Mouse (Mus musculus) brain, embryonic 14.5 days (tissue): ENCODE data around the gene Tnp2.

Experiments
- CTCF ChIP-seq: fragments of 200-500 bp; IDR thresholded peaks from 2 replicates; pipeline ENCODE4 v1.5.1; 2012; ENCODE audit warnings: inconsistent platforms, mild to moderate bottlenecking, moderate library complexity, borderline replicate concordance; ENCODE audit not compliant: insufficient read depth, insufficient read length; ENCODE audit errors: extremely low read depth
- POLR2A ChIP-seq: fragments of 200-500 bp; IDR thresholded peaks from 2 replicates; pipeline ENCODE4 v1.6.1; 2012; ENCODE audit warnings: mild to moderate bottlenecking, inconsistent platforms, borderline replicate concordance; ENCODE audit not compliant: poor library complexity, insufficient read depth, insufficient read length, severe bottlenecking; ENCODE audit errors: extremely low read depth

DNA sequence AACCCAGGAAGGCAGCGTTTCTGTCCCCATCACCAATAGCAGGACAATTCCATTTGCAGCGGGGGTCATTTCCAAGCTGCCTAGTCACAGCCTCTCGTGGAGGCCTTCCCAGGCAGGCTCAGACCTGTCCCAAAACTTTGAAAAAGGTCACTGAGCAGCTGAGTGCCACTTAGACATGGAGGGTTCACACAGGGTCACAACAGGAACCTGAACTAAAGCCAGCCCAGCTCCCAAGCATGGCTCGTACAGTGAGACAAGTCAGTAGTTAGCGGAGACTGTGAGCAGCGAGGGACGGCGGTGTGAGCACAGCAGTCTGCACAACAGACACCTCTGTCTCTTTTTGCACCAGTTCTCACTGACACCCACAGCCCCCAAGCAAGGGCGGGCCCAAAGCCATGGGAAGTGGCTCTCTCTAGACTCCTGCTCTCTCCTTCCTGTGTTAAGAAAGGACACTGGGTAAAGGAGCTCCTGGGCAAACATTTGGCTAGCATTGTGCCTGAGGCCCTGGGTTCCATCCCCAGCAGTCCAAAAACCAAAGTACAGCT, 48.5 kb downstream of the Tnp2 start:
- no peak for TF ChIP-seq CTCF
- no peak for TF ChIP-seq POLR2A
